Mouse (Mus musculus) heart, postnatal 10 days (tissue): ENCODE data around the gene Mfsd9. TPM values are rescaled to one million over a fixed set of nuclear protein-coding genes. Genes with fewer than 3 reads are reported as not detected.
"Not testable (repeated sequence)": the region's sequence is repeated elsewhere in the genome, so short reads cannot be mapped to it uniquely, and the experiment has no call there.

ENCODE experiments used
- DNase-seq, 2 experiments: peaks; one replicate each; pipeline ENCODE4 v3.0.0; 2021
- intact Hi-C: fragments of 180-260 bp; cut with DNase I; formaldehyde crosslinking; loops from one replicate; pipeline ENCODE4 v1.15.1; 2025
- total RNA-seq, 2 experiments: library from RNA; stranded (reverse); gene quantifications; 2 replicates each; pipeline ENCODE4 v1.2.3; 2021

The Mfsd9 gene
- total RNA-seq, 2 experiments from 2014 or later: 1.0 to 1.4 TPM

DNA sequence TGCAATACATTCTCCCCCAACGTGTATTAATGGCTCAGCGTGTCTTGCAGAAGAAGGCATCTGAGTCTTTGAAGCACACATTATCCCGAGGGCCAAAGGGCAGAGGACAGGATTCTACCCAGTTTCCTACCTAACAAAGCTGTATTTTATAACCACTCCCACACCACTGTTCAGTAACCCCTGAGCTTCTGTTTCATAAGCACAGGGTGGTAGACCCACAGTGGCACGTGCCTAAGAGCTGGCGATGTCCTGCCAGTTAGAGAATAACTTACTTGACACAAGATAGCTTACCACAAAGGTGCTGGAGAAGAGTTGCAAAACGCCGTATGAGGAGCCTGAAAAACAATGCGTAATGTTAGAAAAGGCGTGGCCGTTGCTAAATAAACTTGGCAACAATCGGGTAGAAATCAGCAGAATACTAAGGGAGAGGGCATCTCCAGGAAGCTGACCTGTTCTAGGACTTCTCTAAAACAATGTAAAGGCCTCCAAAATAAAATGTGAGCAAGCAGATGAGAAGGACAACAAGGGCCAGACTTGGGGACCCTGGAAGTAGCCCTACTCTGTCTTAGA, 4.5 kb downstream of the Mfsd9 start:
- no peak for DNase-seq

DNA sequence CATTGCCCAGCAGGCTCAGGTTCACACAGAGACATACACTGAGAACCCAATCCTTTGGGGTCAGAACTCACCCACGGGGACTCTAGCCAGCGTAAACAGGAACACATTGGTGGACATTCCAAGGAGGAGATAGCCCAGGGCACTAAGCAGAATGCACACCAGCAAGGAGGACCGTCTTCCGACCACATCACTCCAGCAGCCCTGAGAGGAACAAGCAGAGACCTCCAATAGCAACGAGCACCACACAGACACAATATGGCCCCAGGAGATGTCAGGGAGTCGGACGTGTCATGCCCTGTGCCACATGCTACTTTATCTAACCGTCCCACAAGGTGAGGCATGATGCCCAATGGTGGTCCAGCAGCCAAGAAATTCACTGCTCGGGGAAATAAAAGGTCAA, 6.2 kb downstream of the Mfsd9 start:
- no peak for DNase-seq

More for the DNA sequence above, 4.5 kb downstream of the Mfsd9 start:
- intact Hi-C loops: no loop called here

DNA sequence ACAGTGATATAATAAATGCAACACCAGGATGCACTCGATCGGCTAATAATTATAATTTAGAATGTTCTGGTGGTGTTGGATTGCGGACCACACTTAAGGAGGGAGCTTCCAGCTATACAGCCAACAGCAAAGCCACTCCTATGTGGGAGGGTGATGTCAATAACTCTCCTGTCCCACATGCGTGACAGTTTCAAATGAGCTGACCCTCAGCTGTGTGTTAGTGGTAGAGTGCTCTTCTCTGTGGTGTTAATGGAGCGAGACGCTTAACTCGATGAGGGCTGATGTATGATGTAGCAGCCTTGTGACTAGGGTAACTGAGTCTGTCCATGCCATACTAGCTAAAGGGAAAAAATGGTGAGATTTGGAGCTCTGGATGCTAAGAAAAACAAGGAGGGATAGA, 7.0 kb downstream of the Mfsd9 start:
- intact Hi-C loops: no loop called here

More for the DNA sequence above, 6.2 kb downstream of the Mfsd9 start:
- intact Hi-C loops: no loop called here

DNA sequence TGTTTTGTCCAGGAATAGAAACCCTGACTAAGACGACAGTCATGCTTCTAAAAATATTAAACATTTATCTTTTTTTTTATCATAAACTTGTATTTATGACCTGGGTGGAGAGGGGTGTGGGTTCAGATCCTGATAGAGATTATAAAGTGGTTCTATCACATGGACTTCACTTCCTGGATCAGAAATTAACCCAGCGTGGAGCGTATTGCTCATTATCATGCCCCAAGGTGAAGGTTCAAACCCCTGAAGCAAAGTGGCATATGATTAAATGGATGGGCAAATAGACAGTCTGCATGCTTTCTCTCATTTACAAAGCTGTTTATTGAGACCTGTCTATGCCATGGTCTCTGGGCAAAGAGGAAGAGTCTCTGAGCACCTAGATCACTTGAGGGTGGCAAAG, 13.7 kb downstream of the Mfsd9 start:
- intact Hi-C loops: no loop called here
- no peak for DNase-seq

More for the DNA sequence above, 7.0 kb downstream of the Mfsd9 start:
- no peak for DNase-seq

DNA sequence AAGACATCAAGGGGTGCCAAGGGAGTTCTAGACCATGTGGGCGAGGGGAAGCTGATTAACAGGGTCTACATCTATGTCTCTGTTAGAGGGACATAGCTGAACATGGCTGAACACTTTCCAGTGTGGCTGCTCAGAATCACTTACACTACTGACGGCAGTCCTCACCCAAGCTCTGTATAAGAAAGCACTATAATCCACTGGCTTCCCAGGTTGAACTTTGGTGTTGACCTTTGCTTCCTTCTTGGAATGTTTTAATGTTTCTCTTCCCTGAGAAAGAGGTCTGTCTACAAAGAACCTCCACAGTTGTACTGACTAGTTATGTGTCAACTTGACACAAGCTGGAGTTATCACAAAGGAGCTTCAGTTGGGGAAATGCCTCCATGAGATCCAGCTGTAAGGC, 14.4 kb downstream of the Mfsd9 start:
- intact Hi-C loops: no loop called here
- no peak for DNase-seq

DNA sequence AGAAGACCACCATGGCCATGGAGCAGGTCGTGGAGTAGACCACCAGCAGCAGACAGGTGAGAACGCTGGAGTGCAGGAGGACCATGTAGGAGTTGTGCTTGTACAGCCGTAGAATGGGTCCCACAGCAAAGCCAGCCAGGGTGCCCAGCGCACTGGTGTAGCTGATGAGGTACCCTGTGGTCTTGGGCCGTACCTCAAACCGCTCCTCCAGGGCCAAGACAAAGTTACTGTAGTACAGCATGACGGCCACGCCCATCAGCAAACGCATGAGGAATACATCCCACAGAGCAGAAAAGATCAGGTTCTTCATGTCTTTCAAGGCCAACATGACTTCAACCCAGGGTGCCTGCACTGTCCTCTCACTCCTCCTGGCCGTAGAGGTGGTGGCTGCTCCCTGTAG, 16.4 kb downstream of the Mfsd9 start:
- DNase-seq: no peak
- intact Hi-C loops: no loop called here

DNA sequence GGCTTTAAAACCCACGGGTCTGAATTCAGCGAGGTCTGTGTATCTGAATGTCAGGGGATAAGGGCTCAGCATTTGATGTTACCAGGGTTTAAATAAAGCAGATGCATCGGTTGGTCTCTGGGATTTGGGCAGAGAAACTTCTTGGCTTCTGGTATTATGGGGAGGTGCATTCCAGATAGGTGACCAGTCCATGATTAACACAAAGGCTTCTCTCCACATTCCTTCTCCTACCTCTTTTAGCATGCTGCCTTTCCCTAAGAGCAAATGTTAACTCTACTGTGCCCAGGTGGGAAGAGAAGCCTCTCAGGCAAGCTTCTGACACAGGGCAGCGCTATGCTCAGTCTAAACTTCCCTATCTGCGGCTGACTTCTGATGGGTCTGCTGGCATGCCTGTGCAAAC, 17.3 kb downstream of the Mfsd9 start:
- intact Hi-C loops: no loop called here
- no peak for DNase-seq

DNA sequence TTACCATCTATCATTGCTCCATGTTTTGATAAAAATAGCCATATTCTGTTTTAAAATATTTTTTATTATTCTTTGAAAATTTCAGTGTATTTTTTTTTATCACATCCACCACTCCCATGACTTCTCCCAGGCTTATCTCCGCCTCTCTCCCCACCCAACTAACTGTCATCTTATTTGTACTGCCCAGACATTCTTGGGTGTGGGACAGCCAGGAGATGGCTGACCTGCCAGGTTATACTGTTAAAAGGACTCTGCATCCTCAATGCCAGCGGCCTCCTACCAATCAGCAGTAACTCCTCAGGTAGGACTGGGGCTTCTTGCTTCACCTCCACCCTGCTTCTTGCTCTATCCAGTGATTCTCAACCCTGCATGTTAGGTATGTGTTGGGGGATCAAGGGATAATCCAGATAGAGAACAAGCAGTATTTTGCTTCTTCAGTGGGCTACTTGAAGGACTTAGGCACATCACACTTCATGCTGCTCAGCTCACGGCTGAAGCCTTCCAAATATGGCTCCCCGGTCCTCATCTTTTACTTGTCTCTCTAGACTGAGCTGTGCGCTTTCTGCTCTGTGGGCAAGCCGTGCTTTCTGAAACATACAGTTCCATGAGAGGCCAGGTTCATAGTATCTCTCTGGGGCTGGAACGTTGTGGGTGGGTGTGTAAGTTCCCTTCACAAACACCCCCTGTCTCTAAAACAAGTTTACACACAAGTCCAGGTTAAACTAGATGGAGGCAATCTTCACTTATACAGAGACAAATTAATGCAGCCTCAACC, 19.1 kb downstream of the Mfsd9 start:
- no peak for DNase-seq
- intact Hi-C loops: no loop called here

DNA sequence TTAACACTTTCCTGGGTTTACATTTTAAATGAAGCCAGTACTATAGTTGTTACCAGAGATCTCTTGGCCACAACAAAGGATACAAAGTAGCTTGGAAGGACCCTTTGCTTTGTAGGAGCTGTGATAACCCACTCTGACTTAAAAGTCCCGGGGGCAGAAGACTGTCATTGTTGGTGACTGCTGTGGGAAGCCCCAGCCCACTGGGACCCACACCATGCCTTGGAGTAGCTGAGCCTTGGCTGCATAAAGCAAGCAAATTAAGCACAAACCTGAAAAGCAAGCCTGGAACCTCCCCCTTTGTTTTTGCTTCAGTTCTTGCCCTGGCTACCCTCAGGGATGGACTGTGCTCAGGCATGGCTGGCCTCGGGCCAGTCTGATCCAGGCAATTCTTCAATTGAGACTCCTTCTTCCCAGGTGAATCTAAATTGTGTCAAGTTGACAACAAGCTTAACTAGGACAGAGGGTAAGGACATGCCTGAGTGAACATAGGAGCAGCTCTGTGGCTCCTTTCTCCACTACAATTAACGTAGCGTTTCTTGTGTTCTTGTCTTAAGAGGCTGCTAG, 21.1 kb downstream of the Mfsd9 start:
- intact Hi-C loops: loop anchor here (2.0 to 5.0 kb wide), 3 partner anchors 92 to 192 kb away; no protein-coding TSS in a partner anchor
- no peak for DNase-seq

DNA sequence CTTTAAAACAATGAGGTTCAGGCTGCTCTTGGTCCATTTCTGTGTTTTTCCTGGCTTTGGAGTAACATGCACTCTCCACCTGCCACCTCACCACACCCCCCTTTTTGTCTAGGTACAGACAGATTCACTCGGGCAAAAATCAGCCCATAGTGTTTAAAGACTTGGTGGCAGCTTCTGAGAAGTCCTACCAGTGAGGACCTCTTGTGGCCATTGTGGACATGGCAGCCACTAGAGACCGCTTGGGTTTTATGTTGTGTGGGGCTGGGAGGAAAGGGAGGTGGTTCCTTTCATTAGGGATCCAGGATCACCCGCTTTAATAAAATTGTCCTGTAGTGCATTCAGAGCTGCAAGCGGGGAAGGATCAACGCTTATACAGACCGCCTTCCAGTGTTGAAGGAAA, 21.9 kb downstream of the Mfsd9 start:
- intact Hi-C loops: loop anchor here (2.0 to 5.0 kb wide), 3 partner anchors 91 to 191 kb away; no protein-coding TSS in a partner anchor
- peak; percentile 58 to 62 for DNase-seq

DNA sequence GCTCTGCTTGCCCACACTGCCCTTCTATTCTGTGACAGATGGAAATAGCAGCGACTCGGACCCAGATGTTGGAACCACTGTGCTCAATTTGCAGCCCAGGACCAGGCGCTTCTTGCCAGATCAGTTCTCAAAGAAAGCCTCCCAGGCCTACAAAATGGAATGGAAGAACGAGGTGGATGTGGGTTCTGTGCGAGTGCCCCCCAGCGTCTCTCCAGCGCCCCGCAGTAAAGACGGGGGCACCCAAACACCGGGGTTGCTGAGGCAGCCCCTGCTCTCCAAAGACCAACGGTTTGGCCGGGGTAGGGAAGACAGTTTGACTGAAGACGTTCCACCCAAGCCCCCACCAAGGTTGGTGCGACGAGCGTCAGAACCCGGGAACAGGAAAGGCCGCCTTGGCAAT, 22.9 kb downstream of the Mfsd9 start:
- intact Hi-C loops: loop anchor here (5.0 kb wide), 2 partner anchors 90 to 190 kb away; no protein-coding TSS in a partner anchor
- no peak for DNase-seq

DNA sequence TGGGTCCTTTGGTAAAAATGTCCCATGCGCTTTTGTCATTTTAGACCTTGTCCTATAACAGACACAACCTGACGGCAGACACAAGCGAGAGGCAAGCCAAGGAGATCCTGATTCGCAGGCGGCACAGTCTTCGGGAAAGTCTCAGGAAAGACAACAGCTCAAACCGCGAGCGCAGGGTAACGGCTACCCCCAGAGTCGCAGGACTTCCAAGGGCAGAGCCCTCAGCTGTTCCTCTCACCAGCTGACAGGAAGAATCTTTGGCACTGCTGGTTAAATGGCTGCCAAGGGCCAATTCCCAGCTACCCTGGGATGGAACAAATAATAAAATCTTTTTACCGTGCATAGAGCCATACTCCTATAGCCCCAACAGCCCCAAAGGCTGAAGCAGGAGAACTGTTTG, 25.0 kb downstream of the Mfsd9 start:
- intact Hi-C loops: loop anchor here (5.0 kb wide), 2 partner anchors 88 to 188 kb away; no protein-coding TSS in a partner anchor
- no peak for DNase-seq

DNA sequence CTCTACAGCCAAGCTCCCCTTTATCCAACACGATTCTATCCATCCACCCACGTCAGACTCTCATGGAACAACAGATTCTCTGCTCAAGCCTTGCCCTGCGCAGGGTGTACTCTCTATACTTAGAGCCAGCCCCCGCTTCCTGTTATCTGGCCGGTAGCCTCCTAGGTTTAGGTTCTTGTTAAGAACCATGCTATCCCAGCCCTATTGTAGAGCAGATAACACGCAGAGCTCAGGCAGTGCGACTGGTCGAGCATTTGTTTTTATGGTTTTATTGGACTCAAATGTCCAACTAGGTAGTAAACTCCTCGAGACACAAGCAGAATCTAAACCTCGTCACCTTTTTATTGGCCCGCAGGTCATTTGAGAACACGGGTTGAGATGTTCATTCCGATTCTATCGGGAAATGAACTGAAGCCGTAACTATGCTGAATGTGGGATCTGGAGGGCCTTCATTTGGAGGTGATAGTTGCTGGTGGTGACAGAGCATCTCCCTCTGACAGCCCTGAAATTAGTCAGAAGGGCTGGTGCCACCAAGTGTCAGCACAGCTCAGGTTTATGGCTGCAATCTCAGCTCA, 25.7 kb downstream of the Mfsd9 start:
- DNase-seq: no peak

DNA sequence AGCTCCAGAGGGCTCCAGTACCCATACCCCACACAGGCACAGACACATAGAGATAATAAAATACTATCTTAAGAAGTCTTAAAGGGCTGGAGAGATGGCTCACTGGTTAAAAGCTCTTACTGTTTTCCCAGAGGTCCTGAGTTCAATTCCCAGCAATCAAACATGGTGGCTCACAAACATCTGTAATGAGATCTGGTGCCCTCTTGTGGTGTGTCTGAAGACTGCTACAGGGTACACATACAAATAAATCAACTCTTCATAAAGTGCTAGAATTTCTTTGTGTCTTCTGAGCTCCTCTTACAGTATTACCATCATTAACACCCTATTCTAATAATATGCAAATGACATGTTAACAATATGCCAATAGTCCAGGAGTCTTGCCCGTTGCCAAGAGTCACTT, 26.4 kb downstream of the Mfsd9 start:
- intact Hi-C loops: no loop called here
- no peak for DNase-seq

More for the DNA sequence above, 25.7 kb downstream of the Mfsd9 start:
- intact Hi-C loops: loop anchor here (5.0 kb wide), 2 partner anchors 87 to 187 kb away; no protein-coding TSS in a partner anchor

DNA sequence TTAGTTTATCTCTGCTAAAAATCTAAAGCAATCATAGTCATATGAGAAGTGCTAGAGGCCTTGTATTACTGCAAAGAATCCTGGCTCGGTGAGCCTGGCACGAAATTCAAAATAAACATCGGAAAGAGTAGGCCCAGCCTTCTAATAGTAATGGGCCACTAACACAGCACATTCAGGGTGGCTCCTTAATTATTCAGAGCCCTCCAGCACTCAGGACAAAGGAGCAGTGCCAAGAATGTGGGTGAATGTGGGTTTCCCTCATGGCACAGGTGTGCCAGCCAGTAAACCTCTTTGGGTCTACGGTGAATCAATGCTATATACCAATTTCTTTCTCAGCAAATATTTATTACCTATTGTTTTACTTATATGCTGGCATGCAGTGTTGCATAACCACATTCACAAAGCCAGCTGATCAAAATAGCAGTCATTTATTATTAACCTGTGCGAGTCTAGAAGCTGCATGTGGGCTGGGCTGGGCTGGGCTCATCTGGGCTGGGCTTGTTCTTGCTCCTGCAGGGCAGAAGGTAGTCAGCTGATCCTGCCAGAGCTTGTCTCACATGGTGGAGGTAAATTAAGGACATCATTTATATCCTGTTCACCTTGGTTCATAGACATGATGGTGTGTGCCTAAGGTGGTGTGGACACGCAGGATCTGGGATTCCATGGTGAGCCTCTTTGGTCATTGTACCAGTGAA, 30.6 kb downstream of the Mfsd9 start:
- intact Hi-C loops: no loop called here
- no peak for DNase-seq

DNA sequence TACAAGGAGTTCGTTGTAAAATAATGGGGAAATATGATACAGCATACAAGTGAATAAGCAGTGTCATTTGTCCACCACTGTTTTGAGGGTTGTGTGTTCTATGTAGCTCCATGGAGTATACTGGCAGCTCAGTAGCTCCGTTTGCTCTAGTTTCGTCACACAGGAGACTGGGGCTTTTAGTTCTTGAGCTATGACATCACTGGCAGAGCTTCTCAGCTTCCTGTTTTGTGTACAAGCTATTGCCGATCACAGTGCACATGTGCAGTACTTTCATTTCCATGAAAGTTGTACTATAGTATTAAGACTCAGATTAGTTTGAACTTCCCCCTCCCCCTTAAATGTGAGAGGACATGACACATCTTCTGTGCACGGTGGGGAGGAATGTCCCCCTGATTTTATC, 44.4 kb downstream of the Mfsd9 start:
- no peak for DNase-seq
- intact Hi-C loops: no loop called here

DNA sequence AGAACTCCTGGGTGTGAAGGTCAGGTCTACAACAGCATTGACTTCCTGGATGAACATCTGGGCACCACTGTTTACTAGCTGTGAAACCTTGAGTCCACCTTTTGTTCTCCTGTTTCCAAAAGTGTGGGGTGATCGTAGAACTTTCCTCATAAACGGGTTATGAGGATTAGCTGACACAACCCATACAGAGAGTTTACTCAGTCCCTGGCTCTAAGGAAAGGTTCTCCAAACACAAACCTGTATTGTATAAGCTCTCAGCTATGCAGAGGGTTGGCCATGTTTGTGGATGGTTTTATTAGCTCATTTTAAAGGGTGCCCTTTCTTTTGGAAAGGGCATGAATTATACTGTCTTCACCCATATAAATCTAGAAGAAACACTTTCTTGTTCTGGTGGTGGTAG, 49.7 kb downstream of the Mfsd9 start:
- intact Hi-C loops: no loop called here
- DNase-seq: no peak

DNA sequence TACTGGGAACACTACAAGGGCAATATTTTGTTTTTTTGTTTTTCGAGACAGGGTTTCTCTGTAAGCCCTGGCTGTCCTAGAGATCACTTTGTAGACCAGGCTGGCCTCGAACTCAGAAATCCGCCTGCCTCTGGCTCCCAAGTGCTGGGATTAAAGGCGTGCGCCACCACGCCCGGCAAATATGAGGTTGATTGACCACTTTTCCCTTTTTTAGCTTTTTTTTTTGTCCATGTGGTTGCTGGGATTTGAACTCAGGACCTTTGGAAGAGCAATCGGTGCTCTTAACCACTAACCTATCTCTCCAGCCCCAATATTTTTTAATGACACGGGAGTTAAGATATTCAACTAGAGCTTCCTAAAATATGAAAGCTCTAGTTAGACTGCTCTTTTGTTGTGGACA, 52.2 kb downstream of the Mfsd9 start:
- intact Hi-C loops, DNase-seq: not testable (repeated sequence)

DNA sequence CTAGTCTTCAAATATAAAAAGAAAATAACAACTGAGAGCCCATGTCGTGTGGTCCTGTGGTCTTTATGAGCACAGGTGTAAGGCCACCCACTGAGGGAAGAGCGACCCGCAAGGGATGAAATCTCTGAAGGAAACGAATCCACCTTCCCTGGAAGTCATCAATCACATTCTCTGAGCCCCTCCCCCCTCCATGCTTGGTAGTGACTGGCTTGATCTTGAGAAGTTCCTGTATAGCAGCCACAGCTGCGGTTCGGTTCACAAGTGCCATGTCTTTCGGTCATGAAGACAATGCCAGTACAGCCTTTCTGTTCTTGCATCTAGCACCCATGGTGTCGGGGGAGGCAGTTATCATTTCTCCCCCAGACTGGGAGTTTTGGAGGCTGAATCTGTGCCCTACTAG, 52.8 kb downstream of the Mfsd9 start:
- intact Hi-C loops: no loop called here
- DNase-seq: no peak

DNA sequence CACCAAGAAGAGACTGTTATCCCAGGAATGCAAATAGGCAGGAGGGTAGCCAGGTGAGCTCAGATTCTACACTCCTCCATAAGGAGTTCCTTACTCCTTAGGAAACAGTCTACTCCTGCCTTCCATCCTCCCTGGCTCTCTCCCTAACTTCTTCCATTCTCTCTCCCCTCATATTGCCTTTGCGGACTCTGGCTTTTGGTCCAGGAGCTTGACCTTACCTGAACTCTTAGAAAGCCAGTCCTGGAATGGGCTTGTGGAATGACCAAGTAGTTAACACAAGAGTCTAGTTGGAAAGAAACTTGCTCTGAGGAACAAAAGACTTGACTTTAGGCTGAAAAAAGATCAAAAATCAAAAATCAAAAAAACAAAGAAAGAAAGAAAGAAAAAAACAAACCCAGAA, 61.9 kb downstream of the Mfsd9 start:
- intact Hi-C loops: no loop called here

DNA sequence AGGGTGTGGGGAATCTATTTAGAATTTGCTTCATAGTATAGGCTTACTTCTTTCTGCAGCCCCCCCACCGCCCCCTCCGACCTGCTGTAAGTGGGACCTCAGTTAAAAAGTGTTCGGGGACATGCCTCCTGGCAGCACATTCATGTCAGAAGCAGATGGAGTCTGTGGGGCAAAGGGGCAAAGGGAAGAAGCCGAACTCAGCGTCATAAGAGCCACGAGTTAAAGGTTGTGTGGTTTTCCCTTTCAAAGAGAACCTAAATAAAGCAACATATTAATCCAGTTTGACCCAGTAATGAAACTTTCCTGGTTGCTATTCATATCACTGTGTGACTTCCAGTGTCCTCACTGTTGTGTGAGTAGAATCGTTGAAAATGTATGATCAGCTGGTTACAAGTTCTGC, 63.1 kb downstream of the Mfsd9 start:
- intact Hi-C loops: no loop called here
- DNase-seq: no peak

More for the DNA sequence above, 61.9 kb downstream of the Mfsd9 start:
- DNase-seq: no peak
